Comparison of ENCODE assay signal across 17 mouse cellular contexts in genomic region chr13:37559706-37560313, GRCm38 (mm10).
A peak's percentile ranks its signal among the peaks of the same experiment; 100 is the strongest.
DNase-seq lines count a peak whose midpoint lies in the region; ATAC-seq and TF ChIP-seq lines count a peak whose summit lies in the region.
"Had no signal": no experiment of that assay in that cellular context is flagged by ENCODE, and none has a peak within 500 bp of the region (broad histone marks: within the 10 kb centered on the region; RNA-seq: fewer than 3 reads in every experiment).

No protein-coding gene starts in this region.

- 44% methylated on average over 7 of the region's 7 CpGs for WGBS in heart, embryonic 14.5 days
- 13% methylated on average over 7 of the region's 7 CpGs for WGBS in thymus, adult 2 months
- 63% methylated on average over 7 of the region's 7 CpGs for WGBS in limb, embryonic 13.5 days

- H3K9me3 ChIP-seq in heart, embryonic 14.5 days (ENCODE audit: control insufficient read depth, low read length) = no peaks in the 10 kb centered on the region
- H3K9me3 ChIP-seq in limb, embryonic 13.5 days = no peaks in the 10 kb centered on the region
- H3K9me3 ChIP-seq: liver, embryonic 12.5 days had no signal

- peak overlapping the region; percentile 11; the same call in 1 of the 2 replicates for H3K4me2 ChIP-seq in heart, embryonic 14.5 days (ENCODE audit: low read length)
- peak overlapping the region; percentile 27; the same call in 1 of the 2 replicates for H3K4me2 ChIP-seq in limb, embryonic 13.5 days (replicated peaks)
- H3K4me2 ChIP-seq: liver, embryonic 12.5 days had no signal

- H3K4me1 ChIP-seq in heart, embryonic 14.5 days (ENCODE audit: control insufficient read depth in 2 of 2, insufficient read depth in 2 of 2, low read length in 2 of 2) = peaks cover 38 to 41% of the 10 kb centered on the region in 2 experiments
- peaks cover 59% of the 10 kb centered on the region for H3K4me1 ChIP-seq in thymus, adult 2 months (replicated peaks; ENCODE audit: control insufficient read depth, insufficient read depth, low read length)
- peaks cover 38% of the 10 kb centered on the region for H3K4me1 ChIP-seq in limb, embryonic 13.5 days

- no peak for TF ChIP-seq POLR2A in thymus, adult 2 months (IDR thresholded peaks at IDR 0.05; ENCODE audit: control insufficient read depth, extremely low read depth, insufficient read depth, low read length, poor library complexity)

- DNase-seq in heart, adult 18-20 months = no peak
- DNase-seq in thymus, adult 2 months = peak; percentile 37
- no peak for DNase-seq in thymus, postnatal 10 days (ENCODE audit: low spot score in 2 of 2)
- DNase-seq in thymus, postnatal 4 days = peak; percentile 32
- DNase-seq in spleen, postnatal 14 days (ENCODE audit: low spot score in 2 of 2) = no peak
- no peak for DNase-seq in embryo, embryonic 10 days (ENCODE audit: low spot score)
- DNase-seq: cerebellum, adult 8-10 months; embryo, embryonic 11 days; kidney, adult 9 months; right cerebral cortex, postnatal 4 days had no signal

- H3K4me3 ChIP-seq in heart, embryonic 14.5 days (ENCODE audit: control insufficient read depth in 1 of 2, insufficient read depth in 1 of 2, low read depth in 1 of 2, low read length in 2 of 2) = no peak overlapping the region
- no peak overlapping the region for H3K4me3 ChIP-seq in thymus, adult 2 months (ENCODE audit: control insufficient read depth, insufficient read depth, low read length)
- no peak overlapping the region for H3K4me3 ChIP-seq in limb, embryonic 13.5 days
- H3K4me3 ChIP-seq: layer of hippocampus, adult 2 months; liver, embryonic 12.5 days had no signal

- no peaks in the 10 kb centered on the region for H3K36me3 ChIP-seq in heart, embryonic 14.5 days (ENCODE audit: control insufficient read depth, insufficient read depth, low read length)
- no peaks in the 10 kb centered on the region for H3K36me3 ChIP-seq in thymus, adult 2 months (ENCODE audit: control insufficient read depth, insufficient read depth, low read length)
- no peaks in the 10 kb centered on the region for H3K36me3 ChIP-seq in limb, embryonic 13.5 days
- H3K36me3 ChIP-seq: liver, embryonic 12.5 days had no signal

- H3K9ac ChIP-seq in heart, embryonic 14.5 days (ENCODE audit: low read length) = no peak overlapping the region
- no peak overlapping the region for H3K9ac ChIP-seq in limb, embryonic 13.5 days
- H3K9ac ChIP-seq: liver, embryonic 12.5 days had no signal

- no peak for ATAC-seq in heart, embryonic 14.5 days (ENCODE audit: insufficient number of reproducible peaks, insufficient read depth, low FRiP score, low read depth)
- no peak for ATAC-seq in limb, embryonic 13.5 days (ENCODE audit: low FRiP score, low read depth)
- ATAC-seq: forebrain, embryonic 16.5 days; liver, embryonic 12.5 days; lung, postnatal 0 days had no signal

- no peak for TF ChIP-seq CTCF in thymus, adult 2 months (IDR thresholded peaks at IDR 0.05; ENCODE audit: borderline replicate concordance, control insufficient read depth, extremely low read depth, insufficient read depth, low read length, poor library complexity)

- no peaks in the 10 kb centered on the region for H3K27me3 ChIP-seq in heart, embryonic 14.5 days (ENCODE audit: control insufficient read depth, insufficient read depth, low read length)
- no peaks in the 10 kb centered on the region for H3K27me3 ChIP-seq in thymus, adult 2 months (ENCODE audit: control insufficient read depth, insufficient read depth, low read length)
- H3K27me3 ChIP-seq in limb, embryonic 13.5 days = no peaks in the 10 kb centered on the region
- H3K27me3 ChIP-seq: liver, embryonic 12.5 days had no signal

- H3K27ac ChIP-seq in heart, embryonic 14.5 days (replicated peaks in 1 of 2; ENCODE audit: control insufficient read depth in 1 of 2, insufficient read depth in 1 of 2, low read depth in 2 of 2, low read length in 2 of 2) = 0 out of 4 replicates have a peak overlapping the region, but pooled peaks of 1 of the 2 experiments have one; percentile 33
- no peak overlapping the region for H3K27ac ChIP-seq in thymus, adult 2 months (ENCODE audit: control insufficient read depth, insufficient read depth, low read length)
- no peak overlapping the region for H3K27ac ChIP-seq in limb, embryonic 13.5 days
- H3K27ac ChIP-seq: liver, embryonic 12.5 days; stomach, postnatal 0 days had no signal

Comparison
In these comparisons a context has a peak if more than half of its experiments do, and no peak if none do; other contexts are left out.
1. DNase-seq: peak in thymus, adult 2 months (single experiment) and thymus, postnatal 4 days (single experiment); none in heart, adult 18-20 months (0 of 2), thymus, postnatal 10 days (0 of 2), spleen, postnatal 14 days (0 of 2) and embryo, embryonic 10 days (single experiment).